Mouse (Mus musculus) neural tube, embryonic 14.5 days (tissue): ENCODE measurements around the gene Ndufb5. TPM values are rescaled to one million over a fixed set of nuclear protein-coding genes. Genes with fewer than 3 reads are reported as not detected.

Source experiments
- ATAC-seq: fragments of 200-750 bp; cut with Nextera tagmentation; 2 replicates; pipeline ENCODE4 v1.8.0; 2017; ENCODE audit warnings: low read depth, mild to moderate bottlenecking, moderate TSS enrichment, moderate library complexity
- H3K27ac ChIP-seq: fragments of 300-500 bp; sonication (generic); 2 replicates; pipeline ENCODE4 v1.5.1; 2014; ENCODE audit warnings: low read depth, mild to moderate bottlenecking, control low read depth, low read length, moderate library complexity, mixed read lengths
- H3K27me3 ChIP-seq: fragments of 300-500 bp; sonication (generic); 2 replicates; pipeline ENCODE4 v1.6.1; 2014; ENCODE audit warnings: low read length; ENCODE audit not compliant: control insufficient read depth, insufficient read depth
- H3K36me3 ChIP-seq: fragments of 300-500 bp; sonication (generic); 2 replicates; pipeline ENCODE4 v1.6.1; 2014; ENCODE audit warnings: low read length, mixed read lengths; ENCODE audit not compliant: control insufficient read depth, insufficient read depth
- H3K4me1 ChIP-seq: fragments of 300-500 bp; sonication (generic); 2 replicates; pipeline ENCODE4 v1.6.1; 2014; ENCODE audit warnings: low read length; ENCODE audit not compliant: control insufficient read depth, insufficient read depth
- H3K4me2 ChIP-seq: fragments of 300-500 bp; sonication (generic); 2 replicates; pipeline ENCODE4 v1.6.1; 2014; ENCODE audit warnings: mild to moderate bottlenecking, low read depth, low read length, control low read depth
- H3K4me3 ChIP-seq: fragments of 300-500 bp; sonication (generic); 2 replicates; pipeline ENCODE4 v1.5.1; 2014; ENCODE audit warnings: low read depth, low read length, control low read depth, mixed read lengths
- H3K9ac ChIP-seq: fragments of 300-500 bp; sonication (generic); replicated peaks from 2 replicates; pipeline ENCODE4 v1.6.1; 2014; ENCODE audit warnings: low read depth, mild to moderate bottlenecking, control low read depth, low read length, mixed read lengths
- H3K9me3 ChIP-seq: fragments of 300-500 bp; sonication (generic); 2 replicates; pipeline ENCODE4 v1.6.1; 2016; ENCODE audit warnings: low read length; ENCODE audit not compliant: control insufficient read depth
- WGBS: fragments of 180-500 bp; shearing (Covaris S2); extraction: QIAGEN DNeasy Blood & Tissue Kit; methylation state at CpG from one replicate; pipeline ENCODE4 v1.1.7; 2014; 5-methylcytosine and 5-hydroxymethylcytosine counted together
- polyA plus RNA-seq: library from polyadenylated mRNA; unstranded; fragments of >200 nt; fragmentation: Nextera tagmentation; extraction: Ambion mirVana; gene quantifications from 2 replicates; pipeline ENCODE4 v1.2.1, GENCODE M21; 2014

The Ndufb5 gene
- polyA plus RNA-seq: 336 and 357 TPM in 2 replicates

DNA sequence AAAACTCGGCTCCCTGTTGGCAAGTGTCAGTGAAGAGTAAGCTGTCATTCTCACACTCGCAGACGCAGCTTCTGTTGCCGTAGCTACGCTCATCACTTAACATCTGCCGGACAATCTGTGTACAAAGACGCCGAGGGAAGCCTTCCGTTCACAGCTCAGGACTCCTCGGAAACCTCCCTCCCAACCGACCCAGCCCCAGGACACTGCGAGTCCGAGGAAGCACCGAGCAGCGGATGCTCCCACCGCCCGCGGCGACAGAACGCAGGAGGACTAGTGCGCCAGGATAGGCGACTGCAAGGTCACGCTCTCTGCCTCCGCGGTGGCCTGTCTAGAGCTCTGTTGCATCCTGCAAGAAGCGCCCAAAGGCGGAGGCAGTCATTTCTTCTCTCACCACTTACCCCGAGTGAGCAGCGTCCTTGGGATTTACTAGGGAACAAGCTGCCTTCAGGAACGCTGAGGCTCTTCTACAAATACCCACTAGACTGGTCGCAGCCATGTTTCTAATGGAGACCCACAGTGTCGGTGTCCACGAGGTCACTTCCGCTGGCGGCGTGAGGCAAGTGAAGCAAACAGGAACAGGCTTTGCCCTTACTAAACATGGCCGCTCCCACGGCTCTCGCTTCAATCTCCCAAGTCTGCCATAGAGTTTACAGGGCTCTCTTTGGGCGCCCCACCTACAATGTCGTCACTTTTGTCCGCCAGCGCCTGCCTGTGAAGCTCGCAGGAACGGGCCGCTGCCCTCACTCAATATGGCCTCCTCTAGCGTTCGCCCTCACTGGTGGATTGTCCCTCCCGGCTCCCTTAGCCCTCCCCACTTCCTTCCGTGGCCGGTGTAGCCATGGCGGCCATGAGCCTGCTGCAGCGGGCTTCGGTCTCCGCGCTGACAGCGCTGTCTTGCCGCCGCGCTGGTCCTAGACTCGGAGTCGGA lies at the start of gene Ndufb5:
Gene Ndufb5, plus strand, starts transcription at position 747 of the 928 bp plus-strand sequence.
- WGBS: under 1% methylated on average over 62 of the region's 62 CpGs
- H3K27me3 ChIP-seq: no peaks in the 10 kb centered on the region
- peaks cover 14% of the 10 kb centered on the region for H3K36me3 ChIP-seq
- H3K9ac ChIP-seq: peak within 1 kb of the TSS; percentile 77
- ATAC-seq: peak; percentile 98
- no peaks in the 10 kb centered on the region for H3K9me3 ChIP-seq
- peak within 1 kb of the TSS; percentile 82 for H3K27ac ChIP-seq
- H3K4me2 ChIP-seq: peak within 1 kb of the TSS; percentile 84
- peaks cover 9% of the 10 kb centered on the region for H3K4me1 ChIP-seq
- peak within 1 kb of the TSS; percentile 73 for H3K4me3 ChIP-seq

DNA sequence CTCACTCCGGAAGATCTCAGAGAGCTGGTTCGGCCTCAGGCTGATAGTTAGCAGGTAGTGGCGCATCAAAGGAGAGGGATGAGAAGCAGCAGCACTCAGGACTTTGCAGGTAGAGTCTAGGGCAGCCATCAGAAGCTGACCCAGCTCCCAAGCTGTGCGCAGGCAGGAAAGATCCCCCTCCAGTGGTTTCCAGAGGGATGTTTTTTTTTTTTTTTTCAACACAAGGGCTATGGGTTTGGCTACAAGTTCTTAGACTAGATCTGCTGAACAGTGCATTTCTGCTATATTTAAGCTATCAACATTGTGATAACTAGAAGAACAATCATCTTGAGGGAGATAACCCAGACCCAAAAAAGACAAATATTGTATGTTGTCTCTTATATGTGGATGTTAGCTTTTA lies 49.6 kb upstream of the Ndufb5 start:
- no peak overlapping the region for H3K4me3 ChIP-seq
- H3K36me3 ChIP-seq: no peaks in the 10 kb centered on the region
- H3K9me3 ChIP-seq: no peaks in the 10 kb centered on the region
- H3K4me1 ChIP-seq: no peaks in the 10 kb centered on the region
- no peak overlapping the region for H3K9ac ChIP-seq
- H3K27ac ChIP-seq: no peak overlapping the region
- 79% methylated on average over 4 of the region's 4 CpGs for WGBS
- no peak for ATAC-seq
- H3K27me3 ChIP-seq: no peaks in the 10 kb centered on the region
- H3K4me2 ChIP-seq: no peak overlapping the region

DNA sequence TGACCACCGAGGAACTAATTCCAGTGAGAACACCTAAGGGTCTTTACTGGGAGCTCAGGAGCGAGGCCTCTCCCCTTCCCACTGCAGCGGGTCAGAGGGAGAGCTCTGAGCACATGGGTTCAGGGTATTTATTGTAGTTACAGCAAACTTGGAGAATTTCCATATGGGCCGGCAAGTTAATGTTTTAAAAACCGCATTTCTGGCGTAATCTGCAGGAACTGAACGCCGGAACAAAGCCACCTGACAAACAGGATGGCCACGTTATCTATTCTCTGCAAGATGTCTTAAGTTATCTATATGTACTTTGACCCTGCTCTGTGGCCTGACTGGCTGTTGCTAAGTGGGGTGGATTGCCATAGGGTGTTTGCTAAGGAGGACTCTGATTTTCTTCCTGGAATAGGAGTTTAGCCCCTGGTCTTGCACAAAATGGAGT lies 47.2 kb upstream of the Ndufb5 start:
- WGBS: 89% methylated on average over 9 of the region's 9 CpGs
- Histone ChIP-seq H3K9ac (no peak overlapping the region), H3K27me3 (no peaks in the 10 kb centered on the region), H3K36me3 (no peaks in the 10 kb centered on the region), H3K4me3 (no peak overlapping the region), H3K27ac (no peak overlapping the region), H3K4me1 (no peaks in the 10 kb centered on the region), H3K9me3 (no peaks in the 10 kb centered on the region), H3K4me2 (no peak overlapping the region)
- ATAC-seq: no peak

DNA sequence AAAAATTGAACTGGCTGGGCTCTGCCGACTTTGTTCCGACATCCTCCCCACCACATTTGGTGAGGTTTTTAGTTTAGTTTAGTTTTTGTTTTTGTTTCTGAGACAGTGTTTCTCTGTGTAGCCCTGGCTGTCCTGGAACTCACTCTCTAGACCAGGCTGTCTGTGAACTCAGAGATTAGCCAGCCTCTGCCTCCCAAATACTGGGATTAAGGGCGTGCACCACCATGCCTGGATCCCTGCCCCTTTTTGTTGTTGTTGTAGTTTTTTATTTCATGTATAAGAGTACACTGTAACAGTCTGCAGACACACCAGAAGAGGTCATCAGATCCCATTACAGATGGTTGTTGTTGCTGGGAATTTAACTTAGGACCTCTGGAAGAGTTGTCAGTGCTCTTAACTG lies 46.8 kb upstream of the Ndufb5 start:
- Histone ChIP-seq H3K9me3 (no peaks in the 10 kb centered on the region), H3K4me3 (no peak overlapping the region), H3K27me3 (no peaks in the 10 kb centered on the region), H3K36me3 (no peaks in the 10 kb centered on the region), H3K27ac (no peak overlapping the region), H3K9ac (no peak overlapping the region), H3K4me2 (no peak overlapping the region), H3K4me1 (no peaks in the 10 kb centered on the region)
- 91% methylated on average over 3 of the region's 3 CpGs for WGBS
- no peak for ATAC-seq

DNA sequence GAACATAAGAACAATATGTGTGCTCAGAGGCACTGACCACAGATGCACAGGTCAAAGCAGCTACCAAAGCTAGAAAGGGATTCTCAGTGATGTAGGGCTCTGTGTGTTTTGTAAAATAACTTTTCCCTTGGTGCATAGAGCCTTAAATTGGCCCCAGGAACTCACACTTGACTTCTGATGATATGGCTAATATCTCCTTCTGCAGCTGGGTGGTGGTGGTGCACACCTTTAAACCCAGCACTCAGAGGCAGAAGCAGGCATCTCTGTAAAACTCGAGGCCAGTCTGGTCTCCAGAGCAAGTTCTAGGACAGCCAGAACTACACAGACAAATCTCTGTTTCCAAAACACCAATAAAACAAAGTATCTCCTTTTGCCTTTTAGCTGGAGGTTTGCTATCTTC lies 45.9 kb upstream of the Ndufb5 start:
- Histone ChIP-seq H3K4me1 (no peaks in the 10 kb centered on the region), H3K27me3 (no peaks in the 10 kb centered on the region), H3K9ac (no peak overlapping the region), H3K4me3 (no peak overlapping the region), H3K36me3 (no peaks in the 10 kb centered on the region), H3K27ac (no peak overlapping the region), H3K9me3 (no peaks in the 10 kb centered on the region), H3K4me2 (no peak overlapping the region)
- ATAC-seq: no peak
- 54% methylated on average over 1 of the region's 1 CpGs for WGBS

DNA sequence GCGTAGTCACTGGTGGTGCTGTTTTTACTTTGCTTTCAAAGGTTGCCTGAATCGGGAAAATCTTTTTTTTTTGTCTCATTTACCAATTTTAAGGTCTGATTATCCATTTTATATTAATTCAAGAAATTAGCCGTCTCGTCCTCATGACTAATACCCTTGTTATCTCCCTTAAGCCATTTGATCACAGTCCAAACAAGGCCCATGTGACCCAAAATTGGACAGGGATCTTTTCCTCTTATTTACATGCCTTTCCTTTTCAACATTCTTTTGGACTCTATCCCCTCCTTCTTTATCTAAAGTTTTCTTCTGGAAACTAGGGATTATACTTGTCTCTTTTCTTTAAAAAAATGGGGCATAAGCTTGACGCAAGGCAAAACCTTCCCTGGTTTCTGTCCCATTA lies 44.9 kb upstream of the Ndufb5 start:
- no peak for ATAC-seq
- Histone ChIP-seq H3K4me1 (no peaks in the 10 kb centered on the region), H3K4me3 (no peak overlapping the region), H3K27ac (no peak overlapping the region), H3K27me3 (no peaks in the 10 kb centered on the region), H3K9ac (no peak overlapping the region), H3K4me2 (no peak overlapping the region), H3K9me3 (no peaks in the 10 kb centered on the region), H3K36me3 (no peaks in the 10 kb centered on the region)
- 87% methylated on average over 5 of the region's 5 CpGs for WGBS

DNA sequence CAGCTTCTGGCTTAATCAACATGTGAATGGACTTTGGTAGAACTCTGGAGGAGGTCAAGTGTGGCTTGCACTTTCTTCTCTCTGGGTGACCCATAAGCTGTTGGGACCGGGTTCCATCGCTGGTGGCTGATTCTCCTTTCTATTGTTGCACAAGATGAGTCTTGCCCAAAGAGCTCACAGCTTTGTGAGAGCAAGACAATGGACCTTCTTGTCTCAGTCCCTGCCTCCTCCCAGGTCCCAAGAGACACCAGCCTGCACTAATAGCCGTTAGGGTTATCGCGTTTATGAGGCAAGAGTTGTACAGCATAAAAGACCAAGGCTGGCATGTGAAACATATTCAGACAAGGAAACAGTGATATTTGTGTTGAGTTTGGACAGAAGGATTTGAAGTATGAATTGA lies 42.6 kb upstream of the Ndufb5 start:
- 47% methylated on average over 5 of the region's 5 CpGs for WGBS
- Histone ChIP-seq H3K4me2 (no peak overlapping the region), H3K9ac (no peak overlapping the region), H3K36me3 (no peaks in the 10 kb centered on the region), H3K4me3 (no peak overlapping the region), H3K27ac (no peak overlapping the region), H3K27me3 (no peaks in the 10 kb centered on the region), H3K4me1 (no peaks in the 10 kb centered on the region), H3K9me3 (no peaks in the 10 kb centered on the region)
- ATAC-seq: no peak

DNA sequence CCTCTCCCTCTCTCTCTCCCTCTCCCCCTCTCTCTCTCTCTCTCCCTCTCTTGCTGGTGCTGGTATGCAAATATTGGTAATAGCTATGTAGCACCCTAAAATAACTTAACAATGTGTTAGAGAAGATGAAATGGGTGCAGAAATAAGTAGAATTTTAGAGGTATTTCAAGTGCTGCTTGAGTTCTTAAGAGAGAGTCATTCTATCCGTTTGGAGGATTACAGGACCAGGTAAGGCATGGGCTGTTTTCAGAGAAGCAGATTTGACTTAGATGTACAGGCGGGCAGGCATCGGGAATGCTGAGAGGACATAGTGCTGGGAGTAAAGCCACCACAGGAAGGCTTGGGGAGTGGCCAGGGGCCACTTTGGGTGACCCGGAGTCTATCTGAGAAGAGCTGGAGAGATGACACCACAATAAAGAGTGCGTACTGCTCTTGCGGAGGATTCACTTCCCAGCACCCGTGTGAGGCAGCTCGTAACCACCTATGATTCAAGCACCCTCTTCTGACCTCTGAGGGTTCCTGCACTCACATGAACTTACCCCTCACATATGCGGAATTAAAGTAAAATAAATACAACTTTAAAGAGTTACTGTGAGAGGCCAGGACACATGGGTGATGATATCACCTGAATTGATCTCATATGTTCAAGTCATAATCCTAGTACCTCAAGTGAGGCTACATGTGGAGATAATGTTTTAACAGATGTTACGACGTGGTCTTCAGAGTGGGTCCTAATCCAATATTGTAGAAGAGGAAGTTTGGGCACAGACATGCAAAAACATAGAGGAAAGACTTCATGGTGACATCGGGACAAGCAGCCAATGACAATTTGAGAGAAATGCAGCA lies 41.8 kb upstream of the Ndufb5 start:
- no peaks in the 10 kb centered on the region for H3K4me1 ChIP-seq
- H3K9me3 ChIP-seq: no peaks in the 10 kb centered on the region
- H3K4me2 ChIP-seq: no peak overlapping the region
- H3K27me3 ChIP-seq: no peaks in the 10 kb centered on the region
- H3K4me3 ChIP-seq: no peak overlapping the region
- H3K36me3 ChIP-seq: no peaks in the 10 kb centered on the region
- H3K9ac ChIP-seq: no peak overlapping the region
- ATAC-seq: no peak
- no peak overlapping the region for H3K27ac ChIP-seq
- 81% methylated on average over 12 of the region's 12 CpGs for WGBS

DNA sequence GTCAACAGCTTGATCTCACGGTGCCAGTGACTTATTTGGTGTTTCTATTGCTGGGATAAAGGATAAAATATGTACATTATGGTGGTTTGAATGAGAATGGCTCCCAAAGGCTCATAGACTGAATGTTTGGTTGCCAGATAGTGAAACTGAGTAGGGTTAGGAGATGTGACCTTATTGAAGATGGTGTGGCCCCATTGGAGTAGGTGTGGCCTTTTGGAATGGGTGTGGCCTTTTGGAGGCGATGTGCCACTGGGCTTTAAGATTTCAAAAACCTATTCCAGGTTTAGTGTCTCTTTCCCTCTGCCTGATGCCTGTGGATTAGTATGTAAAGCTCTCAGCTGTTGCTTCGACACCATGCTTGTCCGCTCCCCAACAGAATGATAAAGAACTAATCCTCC lies 41.2 kb upstream of the Ndufb5 start:
- H3K4me2 ChIP-seq: no peak overlapping the region
- ATAC-seq: no peak
- no peak overlapping the region for H3K9ac ChIP-seq
- no peaks in the 10 kb centered on the region for H3K36me3 ChIP-seq
- H3K4me1 ChIP-seq: no peaks in the 10 kb centered on the region
- no peaks in the 10 kb centered on the region for H3K27me3 ChIP-seq
- no peak overlapping the region for H3K27ac ChIP-seq
- no peak overlapping the region for H3K4me3 ChIP-seq
- WGBS: 89% methylated on average over 4 of the region's 4 CpGs
- H3K9me3 ChIP-seq: no peaks in the 10 kb centered on the region
